Mouse (Mus musculus) lung, postnatal 14 days (tissue): ENCODE results near the gene Slc13a4.
A peak's percentile ranks its signal among the peaks of the same experiment; 100 is the strongest.

Experiments used
- DNase-seq: peaks from one replicate; pipeline ENCODE4 v3.0.0; 2021

The Slc13a4 gene

DNA sequence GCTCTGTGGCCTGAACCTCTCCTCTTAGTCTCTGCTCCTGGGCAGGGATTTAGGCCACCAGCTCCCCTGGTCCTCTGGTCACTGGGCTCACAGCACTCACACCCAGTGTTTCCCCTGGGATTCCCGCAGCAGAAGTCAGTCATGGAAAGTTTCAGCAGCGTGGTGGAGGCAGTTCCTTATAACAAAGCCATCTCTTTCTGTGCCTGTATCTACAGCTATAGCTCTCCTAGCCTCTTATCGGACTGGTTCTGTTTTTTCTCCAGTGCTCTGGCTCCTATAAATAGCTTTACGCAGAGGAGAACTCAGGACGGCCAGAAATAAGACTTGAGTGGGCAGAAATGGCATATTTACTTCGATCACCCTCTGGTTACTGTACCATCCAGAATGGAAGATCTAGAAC lies 9.6 kb downstream of the Slc13a4 start:
- no peak for DNase-seq

GRCm38 (mm10) chr6:35297516-35298227 lies 10.3 kb downstream of the Slc13a4 start:
- DNase-seq = no peak

- DNase-seq = peak; percentile 32
Measured at GRCm38 (mm10) chr6:35297001-35297400, 10.9 kb downstream of the Slc13a4 start.

DNA sequence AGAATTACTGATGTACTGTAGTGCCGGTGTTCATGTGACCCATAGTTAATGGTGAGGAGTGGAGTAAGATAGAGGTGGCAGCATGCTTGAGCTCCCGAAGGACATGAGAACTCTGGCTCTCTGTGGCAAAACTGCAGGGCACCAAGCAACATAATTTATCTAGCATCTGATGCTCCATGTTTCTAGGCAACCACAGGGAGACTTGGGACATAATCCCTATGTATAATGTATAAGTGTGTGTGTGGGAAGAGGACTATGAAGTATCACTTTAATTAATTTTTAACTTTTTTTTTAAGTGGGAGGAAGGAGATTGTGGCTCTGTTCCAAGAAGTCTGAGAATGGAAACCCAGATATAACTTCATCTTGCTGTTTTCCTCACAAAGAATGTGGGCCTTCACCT lies 13.0 kb downstream of the Slc13a4 start:
- no peak for DNase-seq

DNA sequence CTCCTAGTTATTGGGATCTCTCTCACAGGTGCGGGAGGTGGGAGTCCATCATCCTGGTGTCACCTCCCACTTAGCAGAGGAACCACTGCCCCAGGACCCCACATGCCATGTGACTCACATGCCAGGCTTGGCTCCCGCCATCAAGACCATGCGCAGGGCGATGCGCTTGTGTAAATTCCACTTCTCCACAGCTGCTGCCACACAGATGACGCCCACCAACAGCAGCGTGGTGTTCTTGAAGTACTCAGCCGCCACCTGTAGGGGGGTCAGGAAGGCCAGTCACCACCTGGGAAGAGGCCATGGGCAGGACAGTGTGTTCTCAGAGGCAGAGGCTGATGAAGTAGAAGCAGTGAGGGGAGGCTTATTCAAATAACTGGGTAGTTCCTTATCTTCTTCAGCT lies 18.3 kb downstream of the Slc13a4 start:
- no peak for DNase-seq

GRCm38 (mm10) chr6:35288920-35289319 lies 19.0 kb downstream of the Slc13a4 start:
- no peak for DNase-seq

DNA sequence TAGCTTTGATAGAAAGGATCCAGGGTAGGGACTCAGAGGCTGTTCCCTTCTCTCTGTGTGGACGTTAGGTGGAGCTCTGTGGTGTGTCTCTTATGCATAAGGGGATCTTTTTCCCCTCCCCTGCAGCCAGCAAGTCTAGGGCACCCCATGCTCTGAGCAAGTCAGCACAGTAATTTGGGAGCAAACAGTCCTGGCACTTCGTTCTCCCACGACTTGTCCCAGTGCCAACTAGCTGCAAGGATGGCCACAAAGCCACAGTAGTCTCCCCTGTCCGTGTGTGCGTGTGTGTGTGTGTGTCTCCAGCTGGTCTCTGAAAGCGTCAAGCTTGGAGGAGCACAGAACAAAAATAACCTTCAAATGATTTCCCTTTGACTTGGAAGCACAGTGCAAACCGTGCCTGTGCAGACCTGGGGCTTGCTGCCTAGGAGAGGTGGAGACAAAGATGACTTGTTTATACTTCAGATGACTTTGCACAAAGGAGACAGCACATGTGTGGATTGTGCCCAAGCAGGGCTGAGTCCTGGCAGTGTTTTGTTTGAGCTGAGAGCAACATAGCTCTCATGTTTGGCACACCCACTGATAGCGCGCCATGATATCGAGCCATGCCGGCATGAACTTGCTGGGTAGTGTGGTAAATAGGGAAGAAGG lies 19.7 kb downstream of the Slc13a4 start:
- peak; percentile 47 for DNase-seq

- DNase-seq = no peak
Measured at GRCm38 (mm10) chr6:35279306-35279705, 28.6 kb downstream of the Slc13a4 start.

DNA sequence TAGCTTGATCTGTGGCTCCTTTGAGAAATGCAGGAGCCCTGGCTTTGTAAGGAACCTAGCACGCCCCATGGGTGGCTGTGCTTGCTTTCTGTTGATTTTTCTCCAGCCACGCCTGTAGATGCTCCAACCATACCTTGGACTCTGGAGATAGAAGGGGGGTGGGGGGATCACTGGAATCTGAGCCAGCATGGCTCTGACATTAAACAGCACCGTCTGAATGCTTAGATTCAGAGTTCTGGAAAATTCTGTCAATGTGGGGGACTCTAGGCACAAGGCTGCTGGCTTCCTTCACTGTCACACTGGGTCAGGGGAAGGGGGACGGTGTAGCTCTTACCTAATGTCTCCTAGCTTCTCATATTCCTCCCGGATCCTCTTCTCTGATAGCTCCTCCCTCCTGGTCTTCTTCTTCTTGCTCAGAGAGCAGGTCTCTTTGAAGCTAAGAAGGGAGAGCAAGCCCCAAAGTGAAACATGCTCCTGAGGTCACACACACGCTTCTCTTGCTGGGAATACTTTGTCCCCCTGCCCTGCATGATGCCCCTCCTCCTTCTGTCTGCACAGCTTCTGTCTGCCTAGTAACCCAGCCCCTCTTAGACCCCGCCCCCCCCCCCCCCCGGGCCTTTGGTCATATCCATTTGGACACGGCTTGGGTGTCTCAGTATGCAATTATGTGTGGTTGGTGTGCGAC lies 29.9 kb downstream of the Slc13a4 start:
- no peak for DNase-seq

DNA sequence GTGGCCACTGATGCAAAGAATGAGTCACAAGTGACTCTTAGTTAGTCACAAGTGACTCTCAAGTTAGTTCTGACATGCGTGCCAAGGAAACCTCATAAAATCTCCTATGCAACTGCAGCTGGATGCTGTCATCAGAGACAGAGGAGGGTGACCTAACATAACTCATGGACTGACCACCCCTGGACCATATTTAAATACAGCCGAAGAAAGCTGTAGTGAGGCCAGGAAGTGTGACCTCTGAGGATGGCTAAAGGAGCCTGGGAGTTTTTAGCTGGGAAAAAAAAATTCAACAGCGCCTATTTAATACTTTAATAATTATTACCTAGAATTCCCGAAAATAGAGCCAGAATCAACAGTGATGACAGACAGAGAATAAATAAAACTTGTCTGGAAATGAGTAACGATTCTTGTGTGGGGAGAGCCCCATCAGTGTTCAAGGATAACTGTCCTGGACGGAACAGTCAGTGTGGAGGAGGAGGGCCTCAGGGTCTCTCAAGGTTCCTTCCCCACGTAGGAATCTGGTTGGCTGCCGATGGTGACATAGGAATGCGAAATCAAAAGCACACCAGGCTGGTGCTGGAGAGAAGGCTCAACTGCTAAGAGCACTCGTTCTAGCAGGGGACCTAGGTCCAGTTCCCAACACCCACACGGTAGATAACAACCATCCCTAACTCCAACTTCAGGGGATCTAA lies 34.4 kb downstream of the Slc13a4 start:
- no peak for DNase-seq

DNA sequence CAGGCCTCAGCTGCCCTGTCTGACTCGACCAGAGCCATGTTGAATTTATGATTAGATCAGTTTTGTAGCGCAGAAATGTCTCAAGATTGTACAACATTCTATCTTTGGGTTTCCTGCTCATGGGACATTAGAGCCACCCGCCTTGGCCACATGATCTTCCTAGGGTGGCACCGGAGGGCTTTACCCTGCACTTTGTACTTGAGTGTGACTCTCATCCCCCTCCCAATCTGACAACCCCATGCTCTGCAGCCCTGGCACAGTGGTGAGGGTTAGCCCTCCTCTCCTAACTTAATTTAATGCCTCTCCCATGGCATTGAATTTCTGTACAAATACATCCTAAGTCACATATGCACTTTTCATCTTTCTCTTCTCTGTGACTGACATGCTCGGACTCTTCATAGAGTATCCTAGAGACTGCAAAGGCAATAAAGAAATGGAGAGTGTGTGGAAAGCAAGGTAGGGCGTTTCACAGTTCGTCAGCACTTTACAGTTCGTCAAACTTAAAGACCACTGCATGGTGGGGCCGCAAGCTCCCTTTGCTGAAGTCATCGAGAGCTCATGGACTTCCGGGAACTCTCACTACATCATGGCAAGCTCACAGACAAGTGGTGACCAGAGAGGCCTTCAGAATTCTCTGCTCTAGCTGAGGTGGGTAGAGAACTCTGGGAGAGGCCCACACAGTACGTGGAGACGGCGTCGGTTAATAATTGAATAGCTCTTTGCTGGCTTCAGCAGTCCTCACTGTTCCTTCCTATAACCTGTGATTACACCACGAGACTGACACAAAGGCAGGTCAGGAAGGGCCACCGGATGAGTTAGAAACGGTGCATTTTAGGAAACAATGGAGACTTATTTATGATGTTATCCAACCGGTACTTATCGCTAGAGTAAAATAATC lies 35.8 kb downstream of the Slc13a4 start:
- no peak for DNase-seq

DNA sequence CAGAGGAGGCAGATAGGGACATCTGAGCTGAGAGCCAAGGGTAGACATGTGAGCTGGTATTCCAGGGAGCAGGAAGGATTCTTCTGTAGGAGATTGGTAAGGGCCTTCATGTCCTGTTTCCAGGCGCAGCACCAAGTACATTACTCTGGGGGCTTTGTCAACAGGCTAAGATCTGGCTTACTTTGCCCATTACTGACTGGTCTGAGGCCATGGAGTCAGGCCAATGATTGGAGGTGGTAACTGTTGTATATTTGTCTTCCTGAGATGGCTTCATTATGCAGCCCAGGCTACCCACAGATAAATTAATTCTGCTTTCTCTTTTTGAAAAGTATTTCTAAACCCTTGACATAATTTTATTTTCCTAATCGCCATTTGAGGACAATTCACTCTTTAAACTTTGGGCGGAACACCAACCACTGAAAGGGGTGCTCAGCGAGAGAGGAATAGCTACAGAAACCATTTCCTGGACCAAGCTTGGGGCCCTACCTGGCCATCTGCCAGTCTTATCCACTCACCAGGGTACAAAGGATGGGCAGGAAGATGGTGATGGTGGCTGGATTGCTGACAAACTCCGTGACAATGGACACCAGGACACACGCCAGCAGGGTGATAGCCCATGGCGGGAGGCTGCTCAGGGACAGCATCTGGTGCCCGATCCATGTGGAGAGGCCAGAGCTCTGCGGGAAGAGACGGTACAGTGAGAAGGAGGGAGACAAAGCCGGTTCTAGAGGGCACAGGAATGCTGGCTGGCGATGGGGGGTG lies 36.7 kb downstream of the Slc13a4 start:
- peak; percentile 40 for DNase-seq

- DNase-seq = no peak
Measured at GRCm38 (mm10) chr6:35269643-35270042, 38.3 kb downstream of the Slc13a4 start.

DNA sequence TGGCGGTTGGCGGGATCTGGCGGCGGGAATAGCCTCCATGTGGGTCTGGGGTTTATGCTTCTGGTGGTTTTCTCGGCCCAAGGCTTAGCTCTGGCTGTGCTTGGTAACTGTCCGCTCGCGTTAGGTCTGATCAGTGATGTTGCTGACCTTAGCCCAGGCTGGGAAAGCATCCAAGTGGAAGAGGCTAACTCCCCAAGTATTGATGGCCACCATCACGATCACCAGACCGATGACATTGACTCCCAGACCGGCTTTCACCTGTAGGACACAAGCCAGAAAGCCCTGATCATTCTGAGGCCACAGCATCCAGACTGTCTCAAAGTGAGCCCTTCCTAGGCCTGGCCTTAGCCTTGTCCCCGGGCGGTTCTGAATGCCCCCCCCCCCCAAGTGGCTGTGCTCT lies 39.2 kb downstream of the Slc13a4 start:
- no peak for DNase-seq

DNA sequence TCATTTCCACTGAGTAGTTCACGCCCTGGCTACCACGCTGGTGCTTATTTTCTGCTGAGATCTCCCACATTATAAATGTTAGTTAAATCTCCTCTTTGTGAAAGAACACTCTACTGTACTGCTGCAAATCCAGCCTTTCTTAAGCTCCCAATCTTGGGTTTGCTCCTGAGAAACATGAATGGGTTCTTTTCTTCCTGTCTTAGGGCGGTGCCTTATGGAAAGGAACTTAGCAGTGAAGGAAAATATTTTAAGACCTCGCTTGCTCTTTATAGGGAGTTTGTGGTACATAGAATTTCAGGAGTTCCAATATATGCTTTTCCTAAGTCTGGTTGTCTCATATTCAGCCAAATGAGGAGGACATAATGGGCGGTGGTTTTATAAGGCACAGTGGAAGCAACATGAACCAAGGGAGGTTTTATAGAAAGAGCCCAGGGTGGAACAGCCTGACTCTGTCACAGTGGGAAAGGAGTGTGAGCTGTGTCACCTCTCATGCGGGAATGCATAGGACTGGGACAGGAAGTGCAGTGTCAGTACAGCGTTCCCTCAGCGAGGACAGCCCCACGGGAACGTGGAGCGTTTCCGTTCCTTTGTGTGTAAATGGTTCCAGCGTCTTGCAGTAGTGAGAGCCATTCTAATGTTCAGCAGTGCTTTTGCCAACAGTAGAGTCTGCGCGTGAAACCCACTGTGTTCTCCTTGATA lies 42.2 kb downstream of the Slc13a4 start:
- no peak for DNase-seq

DNA sequence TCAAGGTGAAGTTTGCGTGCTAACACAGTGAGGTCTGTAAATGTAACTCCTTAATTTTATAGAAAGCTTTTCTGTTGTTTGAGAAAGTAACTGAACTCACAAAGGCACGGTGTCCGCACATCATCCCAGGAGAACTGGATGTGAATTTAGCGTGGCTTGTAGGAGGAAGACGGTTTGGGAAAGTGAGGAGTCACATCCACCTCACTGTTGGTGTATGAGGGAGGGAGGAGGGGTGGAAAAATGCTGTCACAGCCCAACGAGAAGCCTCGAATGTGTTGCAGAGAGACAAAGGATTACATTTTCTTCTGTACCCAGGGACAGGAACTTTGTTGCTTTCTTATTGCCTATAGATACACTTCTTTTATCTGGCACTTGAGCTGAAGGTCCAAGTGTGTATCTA lies 47.4 kb downstream of the Slc13a4 start:
- DNase-seq = no peak

DNA sequence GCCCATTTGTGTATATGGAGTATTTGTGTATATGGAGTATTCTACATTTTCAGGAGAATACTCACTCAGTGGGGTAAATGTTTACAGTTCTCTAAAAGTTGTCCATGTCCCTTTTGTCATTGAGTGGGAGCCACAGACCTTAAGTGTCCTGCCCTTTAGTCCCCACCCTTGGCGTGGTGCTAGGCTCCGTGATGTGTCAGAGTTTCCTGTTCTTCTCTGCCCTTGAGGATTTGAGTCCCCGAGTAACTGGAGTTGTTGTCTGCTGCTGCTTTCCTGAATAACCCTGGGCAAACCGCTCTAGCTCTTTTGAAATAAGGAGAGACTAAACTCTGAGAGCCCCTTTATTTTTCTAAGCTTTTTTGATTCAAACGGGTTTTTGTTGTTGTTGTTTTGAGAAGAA lies 48.4 kb downstream of the Slc13a4 start:
- DNase-seq = no peak

DNA sequence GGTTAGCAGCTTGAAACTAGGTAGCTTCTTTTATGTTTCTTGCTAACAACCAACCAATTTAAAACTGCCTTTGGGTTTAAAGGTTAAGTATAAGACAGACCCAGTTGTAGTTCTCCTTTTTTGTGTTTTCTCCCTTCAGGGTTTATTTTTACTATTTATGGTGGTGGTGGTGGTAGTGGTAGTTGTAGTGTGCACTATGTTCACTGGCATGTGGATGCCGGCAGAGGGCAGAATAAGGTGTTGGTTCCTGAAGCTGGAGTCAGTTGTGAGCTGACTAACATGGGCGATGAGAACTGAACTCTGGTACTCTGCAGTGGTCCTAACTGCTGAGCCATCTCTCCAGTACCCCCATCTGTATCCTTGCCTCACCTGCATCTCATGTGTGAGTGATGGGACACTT lies 49.0 kb downstream of the Slc13a4 start:
- DNase-seq = no peak

GRCm38 (mm10) chr6:35257626-35258190 lies 50.2 kb downstream of the Slc13a4 start:
- DNase-seq = no peak

DNA sequence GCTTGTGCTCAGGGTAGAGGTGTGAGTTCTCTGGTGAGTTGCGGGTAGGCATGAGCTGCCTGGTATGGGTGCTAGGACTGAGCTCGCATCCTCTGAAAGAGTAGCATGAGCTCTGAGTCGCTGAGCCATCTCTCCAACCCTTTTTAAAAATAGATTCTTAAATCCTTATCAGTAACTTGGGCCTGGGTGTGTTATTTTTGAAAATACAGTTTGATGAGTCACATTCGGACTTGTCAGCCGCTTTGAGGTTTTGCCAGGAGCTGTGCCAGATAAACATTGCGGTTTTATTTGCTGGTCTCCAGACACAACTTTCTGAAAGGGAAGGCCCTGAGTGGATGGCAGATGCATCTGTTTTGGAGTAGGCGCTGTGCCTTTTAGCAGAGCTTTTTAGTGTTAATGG lies 51.2 kb downstream of the Slc13a4 start:
- DNase-seq = peak; percentile 65

- no peak for DNase-seq
Measured at GRCm38 (mm10) chr6:35255017-35255416, 52.9 kb downstream of the Slc13a4 start.
